Mouse (Mus musculus): Measurements from ENCODE around the gene Smtnl1. TPM values are rescaled to one million over a fixed set of nuclear protein-coding genes. Genes with fewer than 3 reads are reported as not detected.

Smtnl1 gene
- polyA plus RNA-seq (2015; fragmentation: Nextera tagmentation; extraction: Ambion mirVana) = 0.33 and 0.53 TPM in 2 replicates

DNA sequence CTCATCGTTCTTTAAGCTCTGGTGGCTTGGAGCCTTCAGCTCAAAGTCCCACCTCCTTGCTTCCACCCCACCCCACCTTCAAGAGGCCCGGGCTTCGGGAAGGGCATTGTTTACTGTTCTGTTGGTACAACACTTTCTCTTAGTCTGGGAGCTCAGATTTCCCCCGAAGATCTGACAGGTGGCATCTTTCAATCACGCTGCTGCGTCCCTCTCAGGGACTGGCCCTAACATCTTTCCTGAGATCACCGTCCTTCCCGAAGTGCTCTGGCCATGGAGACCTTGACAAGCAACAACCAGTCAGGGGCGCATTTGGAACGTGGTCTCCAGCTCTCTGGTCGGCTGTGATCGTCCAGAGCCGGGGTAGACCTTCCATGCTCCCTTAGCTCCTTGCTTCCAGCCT is at the start of gene Smtnl1:
TSS of gene Smtnl1 (minus strand) at position 101 of the 400 bp plus-strand sequence.
- Histone ChIP-seq H3K4me1 (peaks cover 5% of the 10 kb centered on the region), H3K9ac (no peak within 1 kb of the TSS), H3K4me3 (replicated peaks) (no peak within 1 kb of the TSS), H3K36me3 (no peaks in the 10 kb centered on the region), H3K27me3 (0 out of 2 replicates have a peak, but pooled peaks cover 3% of the 10 kb centered on the region), H3K27ac (replicated peaks) (no peak within 1 kb of the TSS), H3K9me3 (replicated peaks) (no peaks in the 10 kb centered on the region), H3K4me2 (replicated peaks) (no peak within 1 kb of the TSS)
- WGBS = 59% methylated on average over 13 of the region's 13 CpGs
- no peak for ATAC-seq (ENCODE audit: insufficient number of reproducible peaks, low FRiP score, low TSS enrichment, low read depth)

DNA sequence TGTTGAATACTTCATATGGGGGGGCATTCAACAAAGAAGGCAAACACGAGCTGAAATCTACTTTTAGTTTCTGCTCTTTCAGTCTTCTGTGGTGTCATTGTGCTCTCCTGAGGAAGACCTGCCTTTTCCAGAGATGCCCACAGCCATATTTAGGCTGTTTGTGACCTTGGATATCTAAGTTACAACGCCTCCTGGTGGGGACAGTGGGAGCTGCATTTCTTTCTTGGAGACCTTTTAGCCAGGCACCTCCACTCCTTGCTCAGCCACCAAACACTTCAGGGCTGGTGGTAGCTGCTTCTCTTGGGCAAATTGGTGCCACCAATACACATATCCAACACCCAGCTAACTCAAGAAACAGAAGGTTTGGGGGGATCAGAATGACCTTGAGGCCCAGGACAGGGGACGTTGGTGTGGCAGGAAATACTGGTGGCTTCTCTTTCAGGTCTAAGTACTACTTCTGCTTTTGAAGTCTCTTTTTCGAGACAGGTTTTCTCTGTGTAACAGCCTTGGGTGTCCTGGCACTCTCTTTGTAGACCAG is 48.2 kb upstream of the Smtnl1 start:
- no peak overlapping the region for H3K9ac ChIP-seq
- H3K27me3 ChIP-seq = peaks cover 99% of the 10 kb centered on the region
- H3K27ac ChIP-seq (replicated peaks) = no peak overlapping the region
- WGBS = 69% methylated on average over 4 of the region's 4 CpGs
- H3K4me2 ChIP-seq (replicated peaks) = no peak overlapping the region
- no peaks in the 10 kb centered on the region for H3K36me3 ChIP-seq
- ATAC-seq (ENCODE audit: insufficient number of reproducible peaks, low FRiP score, low TSS enrichment, low read depth) = no peak
- no peaks in the 10 kb centered on the region for H3K9me3 ChIP-seq (replicated peaks)
- peaks cover 22% of the 10 kb centered on the region for H3K4me1 ChIP-seq
- H3K4me3 ChIP-seq (replicated peaks) = no peak overlapping the region

DNA sequence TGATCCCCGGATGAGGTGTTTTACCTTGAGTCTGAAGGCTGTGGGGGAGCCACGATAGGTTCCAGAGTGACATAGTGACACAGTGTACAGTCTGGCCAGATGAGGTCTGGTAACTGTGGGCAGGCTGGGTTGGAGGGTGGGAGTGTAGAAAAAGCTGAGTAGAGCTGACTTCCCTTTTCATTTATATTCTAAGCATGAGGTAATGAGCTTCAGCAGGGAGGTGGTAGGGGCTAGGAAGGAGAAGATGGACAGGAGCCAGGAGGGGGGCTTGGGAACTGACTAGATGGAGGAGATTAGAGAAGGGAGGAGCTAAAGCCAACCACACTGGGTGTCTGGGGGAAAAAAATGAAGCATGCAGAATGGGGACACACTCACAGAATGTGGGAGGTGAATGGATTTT is 46.5 kb upstream of the Smtnl1 start:
- H3K9me3 ChIP-seq (replicated peaks) = no peaks in the 10 kb centered on the region
- peaks cover 25% of the 10 kb centered on the region for H3K4me1 ChIP-seq
- no peaks in the 10 kb centered on the region for H3K36me3 ChIP-seq
- WGBS = 75% methylated on average over 2 of the region's 2 CpGs
- no peak overlapping the region for H3K4me2 ChIP-seq (replicated peaks)
- H3K9ac ChIP-seq = no peak overlapping the region
- no peak overlapping the region for H3K27ac ChIP-seq (replicated peaks)
- H3K4me3 ChIP-seq (replicated peaks) = no peak overlapping the region
- ATAC-seq (ENCODE audit: insufficient number of reproducible peaks, low FRiP score, low TSS enrichment, low read depth) = no peak
- H3K27me3 ChIP-seq = peaks cover 89% of the 10 kb centered on the region

DNA sequence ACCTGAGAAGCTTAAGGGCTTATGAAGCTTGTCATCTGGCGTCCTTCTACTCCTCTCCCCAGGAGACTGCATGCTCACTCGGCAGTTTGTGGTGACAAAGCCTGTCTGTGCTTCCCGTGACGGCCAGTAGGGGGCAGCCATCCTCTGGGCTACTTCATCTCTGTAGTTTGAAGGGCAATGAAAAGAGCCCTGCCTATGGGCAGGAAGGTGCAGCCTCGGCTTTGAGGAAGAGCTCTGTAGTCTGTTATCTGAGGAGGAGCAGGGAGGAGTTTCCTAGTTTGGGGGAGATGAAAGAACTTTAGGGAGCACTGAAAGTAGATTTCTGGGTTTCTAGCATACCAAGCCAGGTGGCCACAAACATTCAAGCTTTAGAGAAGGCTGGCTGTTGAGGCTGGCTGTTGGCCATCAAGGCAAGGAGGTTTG is 46.1 kb upstream of the Smtnl1 start:
- Histone ChIP-seq H3K36me3 (no peaks in the 10 kb centered on the region), H3K27me3 (peaks cover 84% of the 10 kb centered on the region), H3K9me3 (replicated peaks) (no peaks in the 10 kb centered on the region), H3K9ac (no peak overlapping the region), H3K4me2 (replicated peaks) (no peak overlapping the region), H3K27ac (replicated peaks) (no peak overlapping the region), H3K4me1 (peaks cover 25% of the 10 kb centered on the region), H3K4me3 (replicated peaks) (no peak overlapping the region)
- 9% methylated on average over 5 of the region's 5 CpGs for WGBS
- ATAC-seq (ENCODE audit: insufficient number of reproducible peaks, low FRiP score, low TSS enrichment, low read depth) = no peak

DNA sequence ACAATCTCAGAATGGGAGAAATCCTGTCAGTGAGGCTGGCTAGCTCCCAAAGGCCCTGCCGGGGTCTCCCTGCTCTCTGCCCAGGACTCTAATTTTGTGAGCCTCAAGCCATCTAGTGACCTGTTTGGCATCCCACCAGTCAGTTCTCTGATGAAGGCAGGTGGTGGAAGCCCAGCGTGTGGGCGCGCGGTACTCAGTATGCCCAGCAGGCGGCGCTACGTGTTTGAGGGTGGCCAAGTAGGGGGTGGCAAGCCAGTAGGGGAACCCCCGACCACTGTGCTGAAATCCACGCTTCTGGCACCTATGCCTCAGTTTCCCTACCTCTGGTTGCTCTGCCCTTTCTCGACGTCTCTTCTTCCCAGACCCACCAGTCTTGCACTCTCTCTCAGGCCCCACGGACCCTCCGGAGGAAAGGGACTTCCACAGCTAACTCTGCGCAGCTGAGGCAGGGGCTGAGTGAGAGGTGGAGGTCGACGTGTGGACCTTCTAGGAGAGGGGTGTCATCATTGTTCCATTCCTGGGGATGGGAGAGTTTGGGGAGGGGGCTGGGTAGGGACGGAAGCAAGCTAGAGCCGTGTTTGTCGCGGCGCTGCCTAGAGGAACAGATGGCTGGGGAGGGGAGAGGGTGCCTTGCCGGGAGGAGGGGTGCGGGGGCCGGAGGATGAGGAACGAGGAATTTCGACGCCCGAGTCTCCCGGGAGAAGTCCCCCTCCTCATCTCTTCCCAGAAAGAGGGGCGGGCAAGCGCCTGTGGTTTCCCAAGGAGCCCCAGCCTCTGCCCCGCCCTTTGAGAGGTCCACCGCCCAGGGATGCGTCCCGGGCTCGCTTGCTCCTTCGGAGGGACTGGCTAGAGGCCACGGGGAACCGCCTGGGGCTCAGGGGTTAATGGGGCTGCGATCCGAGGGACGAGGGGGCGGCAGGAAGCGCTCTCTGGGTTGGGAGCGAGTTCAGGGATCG is 43.4 kb upstream of the Smtnl1 start:
- peak; percentile 55; the same call in 1 of the 2 replicates for ATAC-seq (ENCODE audit: insufficient number of reproducible peaks, low FRiP score, low TSS enrichment, low read depth)
- peaks cover 58% of the 10 kb centered on the region for H3K27me3 ChIP-seq
- peak overlapping the region; percentile 40 for H3K4me3 ChIP-seq (replicated peaks)

DNA sequence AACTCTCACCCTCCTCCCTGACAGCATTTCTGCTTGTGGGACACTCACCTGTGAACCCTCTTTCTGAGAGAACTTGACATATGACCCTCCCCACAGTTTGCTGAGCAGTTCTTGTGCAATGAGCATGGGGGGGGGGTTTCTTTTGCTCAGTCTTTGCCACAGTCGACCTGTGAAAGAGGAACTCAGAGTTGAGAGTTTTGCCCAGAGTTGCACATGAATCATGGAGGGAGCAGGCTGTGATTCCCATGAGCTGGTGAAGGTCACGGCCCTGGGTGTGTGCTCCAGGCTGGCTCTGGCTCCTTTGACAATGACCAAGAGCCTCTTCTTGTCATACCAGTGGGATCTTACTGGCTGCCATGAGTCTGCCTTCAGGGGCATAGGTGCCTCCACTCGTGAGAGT is 39.8 kb upstream of the Smtnl1 start:
- 77% methylated on average over 3 of the region's 3 CpGs for WGBS
- Histone ChIP-seq H3K36me3 (peaks cover 37% of the 10 kb centered on the region), H3K9me3 (replicated peaks) (no peaks in the 10 kb centered on the region), H3K4me2 (replicated peaks) (no peak overlapping the region), H3K27ac (replicated peaks) (no peak overlapping the region), H3K27me3 (peaks cover 22% of the 10 kb centered on the region), H3K4me3 (replicated peaks) (no peak overlapping the region), H3K9ac (no peak overlapping the region), H3K4me1 (peaks cover 14% of the 10 kb centered on the region)
- no peak for ATAC-seq (ENCODE audit: insufficient number of reproducible peaks, low FRiP score, low TSS enrichment, low read depth)

More for the DNA sequence above, 43.4 kb upstream of the Smtnl1 start:
- H3K9me3 ChIP-seq (replicated peaks) = no peaks in the 10 kb centered on the region
- H3K36me3 ChIP-seq = peaks cover 16% of the 10 kb centered on the region
- 0 out of 2 replicates have a peak overlapping the region, but pooled peaks have one; percentile 6 for H3K9ac ChIP-seq
- peak overlapping the region; percentile 78 for H3K4me2 ChIP-seq (replicated peaks)
- under 1% methylated on average over 46 of the region's 47 CpGs for WGBS
- H3K27ac ChIP-seq (replicated peaks) = no peak overlapping the region
- peaks cover 14% of the 10 kb centered on the region for H3K4me1 ChIP-seq

DNA sequence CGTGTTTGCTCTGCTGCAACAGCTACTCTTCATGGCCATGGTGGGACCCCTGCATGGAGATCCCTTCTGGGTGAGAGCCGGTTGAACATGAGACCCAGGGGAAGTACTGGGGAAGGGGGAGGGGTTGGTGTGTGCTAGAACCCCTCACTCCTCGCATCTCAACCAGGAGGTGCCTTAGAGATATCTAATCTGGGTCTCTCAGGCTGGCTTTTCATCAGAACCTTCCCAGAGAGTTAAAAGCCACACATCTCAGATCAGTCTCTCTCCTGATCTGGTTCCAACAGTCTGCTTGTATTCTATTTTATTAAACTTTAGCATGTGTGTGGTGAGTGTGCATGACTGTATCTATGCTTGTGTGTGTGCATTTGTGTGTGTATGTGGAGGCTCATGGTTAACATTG is 39.0 kb upstream of the Smtnl1 start:
- Histone ChIP-seq H3K27me3 (peaks cover 14% of the 10 kb centered on the region), H3K9ac (no peak overlapping the region), H3K4me1 (peaks cover 10% of the 10 kb centered on the region), H3K4me2 (replicated peaks) (no peak overlapping the region), H3K36me3 (peaks cover 40% of the 10 kb centered on the region), H3K27ac (replicated peaks) (no peak overlapping the region), H3K9me3 (replicated peaks) (no peaks in the 10 kb centered on the region), H3K4me3 (replicated peaks) (no peak overlapping the region)
- 79% methylated on average over 3 of the region's 3 CpGs for WGBS
- ATAC-seq (ENCODE audit: insufficient number of reproducible peaks, low FRiP score, low TSS enrichment, low read depth) = no peak

DNA sequence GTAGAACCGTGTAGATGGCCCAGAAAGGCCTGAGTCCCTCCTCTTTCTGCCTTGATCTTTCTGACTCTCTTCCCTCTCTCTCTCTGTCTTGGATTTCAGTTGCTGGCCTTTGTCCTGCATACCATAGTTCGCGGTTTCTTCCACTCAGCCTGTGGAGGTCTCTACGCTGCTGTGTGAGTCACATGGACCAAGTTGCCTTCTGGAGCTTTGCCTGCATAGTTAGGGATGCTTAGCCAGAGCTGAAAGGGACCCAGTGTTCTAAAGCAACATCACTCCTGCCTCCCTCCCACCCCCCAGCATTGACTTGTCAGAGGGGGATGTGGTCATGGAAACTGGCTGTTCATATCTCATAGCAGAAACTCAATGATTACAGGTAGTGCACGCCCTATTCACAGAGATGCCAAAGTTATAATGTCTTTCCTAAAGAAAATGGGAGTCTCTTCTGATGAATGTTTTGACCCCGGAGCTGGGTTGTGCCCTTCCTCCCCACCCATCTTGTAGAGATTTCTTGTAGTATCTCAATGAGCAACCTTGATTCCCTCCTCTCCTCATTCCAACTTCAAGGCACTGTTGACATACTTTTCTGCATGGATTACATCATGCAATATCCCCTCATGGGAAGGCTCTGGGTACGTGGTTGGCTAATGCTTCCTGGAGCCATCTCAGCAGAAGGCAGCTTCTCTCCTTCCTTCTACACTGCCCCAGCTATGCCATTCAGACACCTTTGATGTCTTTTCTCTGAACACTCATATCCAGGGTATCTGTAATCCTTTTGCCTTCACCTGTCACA is 37.7 kb upstream of the Smtnl1 start:
- peaks cover 40% of the 10 kb centered on the region for H3K36me3 ChIP-seq
- no peak overlapping the region for H3K27ac ChIP-seq (replicated peaks)
- WGBS = 84% methylated on average over 7 of the region's 7 CpGs

DNA sequence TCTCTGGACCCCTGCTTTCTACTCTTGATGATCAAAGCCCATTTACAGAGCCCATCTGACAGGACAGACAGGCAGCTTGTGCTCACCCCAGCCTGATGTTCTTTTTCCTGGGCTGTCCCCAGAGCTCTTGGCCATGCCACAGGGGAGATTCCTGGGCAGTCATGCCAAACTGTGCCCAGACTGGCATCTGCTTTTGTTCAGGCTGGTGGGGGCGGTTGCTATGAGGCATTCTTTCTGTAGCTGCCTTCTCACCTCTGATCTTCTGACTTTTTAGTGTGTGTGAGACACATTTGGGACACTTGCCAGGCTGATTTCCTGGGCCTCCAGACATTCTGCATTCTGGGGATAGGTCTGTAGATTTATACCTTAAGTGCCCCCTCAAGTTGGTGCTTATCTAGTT is 36.1 kb upstream of the Smtnl1 start:
- no peak overlapping the region for H3K9ac ChIP-seq
- 81% methylated on average over 1 of the region's 1 CpGs for WGBS
- H3K4me1 ChIP-seq = no peaks in the 10 kb centered on the region
- no peaks in the 10 kb centered on the region for H3K9me3 ChIP-seq (replicated peaks)
- no peak overlapping the region for H3K27ac ChIP-seq (replicated peaks)
- H3K27me3 ChIP-seq = no peaks in the 10 kb centered on the region
- ATAC-seq (ENCODE audit: insufficient number of reproducible peaks, low FRiP score, low TSS enrichment, low read depth) = no peak
- H3K36me3 ChIP-seq = peaks cover 49% of the 10 kb centered on the region
- no peak overlapping the region for H3K4me3 ChIP-seq (replicated peaks)
- H3K4me2 ChIP-seq (replicated peaks) = no peak overlapping the region

More for the DNA sequence above, 37.7 kb upstream of the Smtnl1 start:
- Histone ChIP-seq H3K9ac (no peak overlapping the region), H3K4me2 (replicated peaks) (no peak overlapping the region), H3K4me3 (replicated peaks) (no peak overlapping the region), H3K9me3 (replicated peaks) (no peaks in the 10 kb centered on the region), H3K4me1 (no peaks in the 10 kb centered on the region), H3K27me3 (0 out of 2 replicates have a peak, but pooled peaks cover 4% of the 10 kb centered on the region)
- ATAC-seq (ENCODE audit: insufficient number of reproducible peaks, low FRiP score, low TSS enrichment, low read depth) = peak; percentile 30; the same call in 1 of the 2 replicates

DNA sequence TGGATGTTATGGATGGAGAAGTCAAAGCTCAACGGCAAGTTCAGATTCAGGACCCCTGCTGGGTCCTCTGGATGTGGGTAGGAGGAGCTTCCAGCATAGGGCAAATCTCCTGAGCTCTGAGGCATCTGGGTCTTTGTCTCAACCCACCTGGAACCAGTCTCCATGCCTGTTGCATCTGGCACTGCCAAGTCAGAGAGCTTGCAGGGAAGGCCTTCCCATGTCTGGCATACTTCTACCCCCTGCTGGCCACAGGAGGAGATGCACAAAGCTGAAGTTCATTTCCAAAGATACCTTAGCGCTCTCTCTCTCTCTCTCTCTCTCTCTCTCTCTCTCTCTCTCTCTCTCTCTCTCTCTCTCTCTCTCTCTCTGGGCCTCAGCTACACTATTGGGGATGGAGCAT is 33.3 kb upstream of the Smtnl1 start:
- Histone ChIP-seq H3K9ac (no peak overlapping the region), H3K4me3 (replicated peaks) (no peak overlapping the region), H3K36me3 (peaks cover 43% of the 10 kb centered on the region), H3K4me1 (peaks cover 7% of the 10 kb centered on the region; the same call in 1 of the 2 replicates), H3K4me2 (replicated peaks) (no peak overlapping the region), H3K27me3 (no peaks in the 10 kb centered on the region), H3K27ac (replicated peaks) (no peak overlapping the region), H3K9me3 (replicated peaks) (no peaks in the 10 kb centered on the region)
- no peak for ATAC-seq (ENCODE audit: insufficient number of reproducible peaks, low FRiP score, low TSS enrichment, low read depth)
- 40% methylated on average over 2 of the region's 2 CpGs for WGBS

Measured in embryonic facial prominence, embryonic 15.5 days (tissue).